Mouse (Mus musculus): ENCODE measurements around the gene Clec3a.
A peak's percentile ranks its signal among the peaks of the same experiment; 100 is the strongest.

The Clec3a gene

DNA sequence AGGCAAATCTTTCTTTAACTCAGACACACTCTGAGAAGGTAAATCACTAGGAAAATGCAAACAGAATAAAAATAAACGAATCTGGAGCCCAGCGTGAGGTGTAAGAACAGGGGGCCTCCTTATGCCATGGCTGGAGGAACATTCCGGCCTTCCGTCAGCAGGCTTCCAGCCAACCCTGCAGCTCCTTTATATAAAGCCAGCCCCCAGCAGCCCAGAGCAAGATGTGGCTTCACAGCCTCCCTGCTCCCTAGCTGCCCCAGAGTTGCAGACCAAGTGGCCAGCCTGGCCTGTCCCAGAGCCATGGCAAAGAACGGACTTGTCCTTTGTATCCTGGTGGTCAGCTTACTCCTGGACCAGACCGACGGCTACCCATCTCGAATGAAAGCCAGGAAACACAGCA lies at the start of gene Clec3a:
TSS of gene Clec3a (plus strand) at position 301 of the 400 bp plus-strand sequence.
- DNase-seq (ENCODE audit: low spot score in 2 of 2): no peak

GRCm38 (mm10) chr8:114369038-114369976 lies 48.6 kb upstream of the Clec3a start:
- peak; percentile 47 to 74 for DNase-seq (ENCODE audit: low spot score in 2 of 2)

- no peak for DNase-seq (ENCODE audit: low spot score in 2 of 2)
Observed at GRCm38 (mm10) chr8:114374390-114374789, 43.5 kb upstream of the Clec3a start.

DNA sequence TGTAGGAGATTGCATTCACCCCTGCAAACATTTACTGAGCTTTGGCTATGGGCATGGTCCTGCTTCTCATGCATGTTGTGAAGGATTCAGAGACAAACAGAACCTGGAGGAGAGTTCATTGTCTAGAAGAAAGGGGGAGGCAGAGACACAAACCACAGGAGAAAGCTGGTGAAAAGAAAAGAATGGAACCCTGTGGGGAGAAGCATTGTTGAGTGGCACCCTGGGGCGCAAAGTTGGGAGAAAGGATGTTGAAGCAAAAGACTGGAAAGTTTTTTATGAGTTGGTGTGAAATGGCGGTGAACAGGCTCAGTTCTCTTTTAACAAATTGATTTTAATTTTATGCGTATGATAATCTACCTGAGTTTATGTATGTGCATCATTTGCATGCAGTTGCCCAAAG lies 33.7 kb upstream of the Clec3a start:
- DNase-seq (ENCODE audit: low spot score in 2 of 2): no peak

DNA sequence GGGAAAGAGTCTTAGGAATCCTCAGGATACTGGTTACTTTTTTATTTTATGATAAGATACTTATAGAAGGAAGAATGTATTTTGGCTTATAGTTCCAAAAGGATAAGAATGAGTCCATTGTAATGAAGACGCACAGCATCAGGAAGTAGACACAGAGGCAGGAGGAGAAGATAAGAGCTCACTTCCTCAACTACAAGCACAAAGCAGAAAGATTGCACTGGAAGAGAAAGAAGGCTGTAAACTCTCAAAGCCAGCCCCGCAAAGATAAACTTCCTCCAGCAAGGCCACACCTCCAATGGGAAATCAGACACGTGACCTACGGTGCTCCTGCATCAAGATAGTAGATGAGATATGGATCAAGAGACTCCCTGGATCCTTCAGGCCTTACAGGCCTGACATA lies 30.4 kb upstream of the Clec3a start:
- no peak for DNase-seq (ENCODE audit: low spot score in 2 of 2)

- DNase-seq (ENCODE audit: low spot score in 2 of 2): no peak
Observed at GRCm38 (mm10) chr8:114390465-114391254, 27.2 kb upstream of the Clec3a start.

- no peak for DNase-seq (ENCODE audit: low spot score in 2 of 2)
Observed at GRCm38 (mm10) chr8:114398326-114398725, 19.6 kb upstream of the Clec3a start.

DNA sequence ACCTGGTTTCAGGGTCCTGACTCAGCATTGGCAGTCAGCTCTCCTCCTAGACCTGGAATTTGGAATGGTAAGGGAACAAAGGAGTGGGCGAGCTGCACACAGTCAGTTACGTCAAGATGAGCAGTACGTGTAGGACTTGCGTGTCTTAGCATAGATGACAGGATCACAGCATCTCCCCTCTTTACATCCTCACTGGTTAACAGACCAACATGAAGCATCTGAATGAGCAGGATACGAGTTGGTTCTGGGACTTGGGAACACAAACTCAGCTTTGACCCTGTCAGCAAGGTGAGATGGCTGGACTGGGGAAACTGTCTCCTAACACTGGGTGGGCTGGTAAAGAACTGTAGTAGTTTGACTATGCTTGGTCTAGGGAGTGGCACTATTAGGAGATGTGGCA lies 18.6 kb upstream of the Clec3a start:
- no peak for DNase-seq (ENCODE audit: low spot score in 2 of 2)

DNA sequence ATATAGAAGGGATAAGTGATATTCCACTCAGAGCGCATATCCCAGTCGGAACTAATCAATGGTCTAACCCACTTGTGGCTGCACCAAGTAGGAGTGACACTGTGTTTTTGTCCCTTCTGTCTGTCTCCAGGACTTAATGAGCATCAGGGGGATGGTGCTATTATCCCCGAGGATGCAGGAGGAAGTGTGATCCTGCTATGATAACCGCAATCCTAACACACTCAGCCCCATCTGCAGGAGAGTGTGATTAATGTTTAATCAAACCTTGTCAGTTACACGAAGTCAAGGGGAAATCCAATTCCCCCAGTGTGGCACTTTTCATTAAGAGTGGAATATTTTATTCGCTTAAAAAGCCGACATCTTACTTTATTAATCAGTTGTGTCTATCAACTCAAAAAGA lies 16.2 kb upstream of the Clec3a start:
- no peak for DNase-seq (ENCODE audit: low spot score in 2 of 2)

GRCm38 (mm10) chr8:114411421-114411820 lies 6.5 kb upstream of the Clec3a start:
- no peak for DNase-seq (ENCODE audit: low spot score in 2 of 2)

- DNase-seq (ENCODE audit: low spot score in 2 of 2): no peak
Observed at GRCm38 (mm10) chr8:114418486-114418885, 600 bp downstream of the Clec3a start.

- no peak for DNase-seq (ENCODE audit: low spot score in 2 of 2)
Observed at GRCm38 (mm10) chr8:114418904-114419303, 1.0 kb downstream of the Clec3a start.

DNA sequence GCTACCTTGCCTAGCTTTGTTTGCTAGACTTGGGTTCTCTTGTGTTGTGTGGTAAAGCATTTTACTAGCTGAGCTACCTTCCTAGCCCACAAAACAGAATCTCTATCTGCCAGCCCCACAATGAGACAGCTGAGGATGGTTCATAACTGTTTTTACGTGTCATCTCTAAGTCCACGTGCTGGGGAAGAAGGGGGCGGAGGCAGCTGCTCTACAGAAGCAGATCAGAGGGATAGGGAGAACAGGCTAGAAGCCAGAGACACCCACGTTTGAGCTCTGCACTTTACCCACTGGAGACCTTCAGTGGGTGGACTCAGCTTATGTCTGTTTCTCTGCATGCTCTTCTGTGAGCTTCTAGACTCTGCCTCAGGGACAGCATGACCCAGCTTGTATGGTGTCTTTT lies 3.7 kb downstream of the Clec3a start:
- DNase-seq (ENCODE audit: low spot score in 2 of 2): no peak

- peak in 1 of 2 experiments; percentile 60 for DNase-seq (ENCODE audit: low spot score in 2 of 2)
Observed at GRCm38 (mm10) chr8:114438236-114438635, 20.4 kb downstream of the Clec3a start.

DNA sequence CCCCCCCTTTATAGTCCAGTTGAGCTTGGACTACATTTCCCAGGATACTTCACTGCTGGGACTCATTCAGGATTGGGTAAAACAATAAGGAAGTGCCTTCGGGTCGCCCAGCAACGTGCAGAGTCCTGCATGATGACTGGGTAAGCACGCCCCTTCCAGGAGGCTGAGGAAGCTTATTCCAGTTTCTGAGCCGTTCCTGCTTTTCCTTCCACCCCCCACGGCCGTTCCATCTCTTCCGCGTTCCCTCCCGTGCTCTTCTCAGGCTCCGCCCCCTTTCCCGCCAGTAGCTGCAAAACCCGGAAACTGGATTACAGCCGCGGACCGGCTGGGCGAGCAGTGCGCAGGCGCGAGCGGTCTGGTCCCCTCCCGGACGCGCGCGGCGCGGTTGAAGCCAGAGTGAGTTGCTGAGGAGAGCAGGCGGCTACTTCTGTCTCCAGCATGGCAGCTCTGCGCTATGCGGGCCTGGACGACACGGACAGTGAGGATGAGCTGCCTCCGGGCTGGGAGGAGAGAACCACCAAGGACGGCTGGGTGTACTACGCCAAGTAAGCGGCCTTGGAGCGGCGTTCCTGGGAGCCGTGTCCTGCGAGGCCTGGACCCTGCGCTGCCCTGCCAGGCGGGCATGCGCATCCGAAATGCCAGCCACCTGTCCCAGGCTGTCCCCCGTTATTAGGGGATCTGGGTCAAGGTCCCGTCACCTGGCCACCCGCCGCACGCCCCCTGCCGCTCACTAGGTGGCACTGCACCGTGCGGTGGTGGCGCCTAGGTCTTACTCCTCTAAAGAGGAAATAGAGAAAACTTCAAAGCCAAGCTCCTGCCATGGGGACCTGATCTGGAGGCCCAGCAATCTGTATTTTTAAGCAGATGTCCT lies 21.7 kb downstream of the Clec3a start, which contains the start of gene Wwox:
TSS of gene Wwox (plus strand) at position 322 of the 871 bp plus-strand sequence.
- peak; percentile 99 to 100 for DNase-seq (ENCODE audit: low spot score in 2 of 2)

DNA sequence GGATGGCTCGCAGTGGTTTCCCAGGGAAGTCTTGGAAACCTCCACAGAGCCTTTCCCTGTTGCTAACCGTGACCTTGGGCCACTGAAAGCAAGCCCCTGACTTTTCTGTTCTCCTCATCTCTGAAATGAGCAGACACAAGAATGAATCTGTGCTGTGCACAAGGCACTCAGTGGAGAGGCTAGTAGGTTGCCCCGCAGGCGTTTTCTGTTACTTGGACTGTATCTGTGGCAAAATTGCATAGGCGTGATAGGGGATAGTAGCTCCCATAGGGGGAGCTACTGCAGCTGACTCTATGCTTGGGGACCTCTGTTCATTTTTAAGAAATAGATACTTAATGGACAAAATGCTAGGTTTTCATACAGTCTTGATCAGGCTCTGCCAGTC lies 22.3 kb downstream of the Clec3a start:
- DNase-seq (ENCODE audit: low spot score in 2 of 2): no peak

DNA sequence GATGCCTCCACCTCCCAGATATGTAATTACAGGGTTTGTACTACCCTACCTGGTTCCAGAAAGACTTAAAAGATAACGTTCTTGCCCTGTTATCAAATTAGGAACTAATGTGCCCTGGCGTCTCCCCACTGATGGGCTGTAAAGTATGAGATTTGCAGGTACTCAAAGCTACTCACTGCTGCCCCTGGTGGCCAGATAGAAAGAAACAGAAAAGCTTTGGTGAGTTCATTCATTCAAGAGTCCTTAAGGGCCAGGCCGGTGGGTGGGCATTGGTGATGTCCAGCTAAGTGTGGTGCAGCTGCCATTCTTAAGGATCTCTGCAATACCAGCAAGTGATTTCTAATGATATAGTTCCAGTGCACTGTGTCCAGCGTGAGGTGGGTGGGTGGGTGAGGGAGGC lies 23.7 kb downstream of the Clec3a start:
- DNase-seq (ENCODE audit: low spot score in 2 of 2): no peak

DNA sequence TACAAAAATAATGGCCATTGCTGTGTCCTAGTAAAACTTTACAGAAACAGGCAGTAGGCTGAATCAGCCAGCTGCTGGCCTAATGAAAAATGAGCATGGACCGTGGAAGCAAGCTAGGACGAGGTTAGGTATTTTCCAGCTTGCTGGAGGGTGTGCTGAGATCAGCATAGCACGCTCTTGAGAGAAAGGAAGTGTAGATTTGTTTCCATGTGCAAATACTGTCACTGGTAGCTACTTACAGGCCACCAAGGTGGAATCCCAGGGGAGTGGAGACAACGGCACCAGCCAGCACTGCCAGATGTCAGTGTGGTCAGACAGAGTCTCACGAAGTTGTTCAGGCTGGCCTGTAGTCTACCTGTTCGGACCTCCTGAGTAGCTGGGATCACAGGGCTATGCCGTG lies 29.0 kb downstream of the Clec3a start:
- no peak for DNase-seq (ENCODE audit: low spot score in 2 of 2)

DNA sequence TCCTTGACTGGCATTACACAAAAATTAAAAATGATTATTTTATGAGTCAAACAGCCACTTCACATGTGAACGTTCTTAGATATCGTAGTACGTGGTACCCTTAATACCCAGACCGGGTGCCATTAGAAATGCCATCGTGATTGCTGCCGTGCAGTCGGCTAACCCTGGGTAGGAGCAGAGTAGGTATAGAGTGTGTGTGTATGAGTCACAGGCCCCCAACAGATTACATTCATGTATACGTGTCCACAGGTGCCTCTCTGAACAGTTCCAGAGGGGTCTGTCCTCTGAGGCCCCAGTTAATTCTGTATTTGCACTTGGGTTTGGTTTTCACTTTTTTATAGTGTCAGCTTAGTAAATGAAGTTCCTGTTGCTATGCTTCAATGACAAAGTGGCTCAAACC lies 34.4 kb downstream of the Clec3a start:
- DNase-seq (ENCODE audit: low spot score in 2 of 2): no peak

- peak in 1 of 2 experiments; percentile 65 for DNase-seq (ENCODE audit: low spot score in 2 of 2)
Observed at GRCm38 (mm10) chr8:114452781-114453221, 34.9 kb downstream of the Clec3a start.

- DNase-seq (ENCODE audit: low spot score in 2 of 2): no peak
Observed at GRCm38 (mm10) chr8:114455302-114455701, 37.4 kb downstream of the Clec3a start.

DNA sequence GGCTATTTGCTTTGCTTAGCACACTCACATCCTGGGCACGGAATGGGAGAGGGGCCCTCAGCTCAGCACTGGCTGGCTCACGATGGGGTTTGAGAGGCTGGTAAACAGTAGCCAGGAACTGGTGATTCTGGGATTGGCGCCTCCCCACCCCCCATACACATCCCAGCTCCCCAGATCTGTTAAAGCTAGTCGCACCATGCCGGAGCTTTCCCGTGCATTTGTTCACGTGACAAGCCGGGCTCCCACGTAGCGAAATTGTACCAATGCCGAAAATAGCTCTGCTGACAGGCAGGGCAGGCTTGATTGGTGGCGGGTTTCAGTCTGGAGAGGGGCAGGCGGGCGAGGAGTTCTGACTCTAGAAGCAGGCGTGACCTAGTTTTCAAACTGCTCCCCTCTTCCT lies 38.1 kb downstream of the Clec3a start:
- no peak for DNase-seq (ENCODE audit: low spot score in 2 of 2)
